Mouse (Mus musculus) bone marrow, adult 2 months (tissue): ENCODE measurements at regions not wholly inside any gene's neighbourhood (a gene's known extent, or its start where the extent isn't known, plus 50 kb on each side); places are given as distances from the start of the nearest gene placed in this dataset.

ENCODE experiments used
- CTCF ChIP-seq: fragments of 200-500 bp; IDR thresholded peaks from 2 replicates; pipeline ENCODE4 v1.5.1; 2011; ENCODE audit warnings: low read length, control low read depth; ENCODE audit not compliant: control insufficient read depth, insufficient read depth
- POLR2A ChIP-seq: fragments of 200-500 bp; IDR thresholded peaks from 2 replicates; pipeline ENCODE4 v1.6.1; 2011; ENCODE audit warnings: low read depth, mild to moderate bottlenecking, control low read depth, low read length, borderline replicate concordance; ENCODE audit not compliant: control insufficient read depth

DNA sequence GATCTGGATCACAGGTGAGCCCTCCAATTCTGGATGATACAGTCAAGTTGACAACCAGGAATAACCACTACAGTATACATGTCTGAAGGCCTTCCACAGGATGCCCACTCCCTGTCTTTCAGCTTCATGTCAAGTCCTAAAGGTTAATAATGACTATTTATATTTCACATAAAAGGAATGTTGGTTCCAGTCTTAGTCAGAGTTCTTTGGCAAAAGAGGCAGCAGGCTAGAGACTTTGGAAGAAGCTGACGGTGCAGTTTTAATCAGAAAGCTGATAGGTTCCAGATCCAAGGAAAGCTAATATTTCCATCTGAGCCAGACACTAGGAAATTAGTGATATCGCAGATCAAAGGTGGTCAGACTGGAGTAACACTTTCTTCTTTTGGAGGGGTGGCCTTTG lies 91.4 kb upstream of the Runx1 start:
- TF ChIP-seq POLR2A (no peak), CTCF (no peak)
